Mouse (Mus musculus) liver, embryonic 16.5 days (tissue): ENCODE results near the gene Panx2. TPM values are rescaled to one million over a fixed set of nuclear protein-coding genes. Genes with fewer than 3 reads are reported as not detected.

Experiments
- ATAC-seq: fragments of 200-750 bp; cut with Nextera tagmentation; 2 replicates; pipeline ENCODE4 v1.8.0; 2017; ENCODE audit warnings: low read depth, mild to moderate bottlenecking, moderate number of reproducible peaks, moderate library complexity
- H3K27ac ChIP-seq: fragments of 300-500 bp; sonication (generic); 2 replicates; pipeline ENCODE4 v1.5.1; 2014; ENCODE audit warnings: mild to moderate bottlenecking, low read length
- H3K27me3 ChIP-seq: fragments of 300-500 bp; sonication (generic); 2 replicates; pipeline ENCODE4 v1.6.1; 2014; ENCODE audit warnings: low read depth, low read length, mixed read lengths; ENCODE audit not compliant: control insufficient read depth, insufficient read depth
- H3K36me3 ChIP-seq: fragments of 300-500 bp; sonication (generic); 2 replicates; pipeline ENCODE4 v1.6.1; 2014; ENCODE audit warnings: mild to moderate bottlenecking; ENCODE audit not compliant: control insufficient read depth, insufficient read depth
- H3K4me1 ChIP-seq: fragments of 300-500 bp; sonication (generic); 2 replicates; pipeline ENCODE4 v1.6.1; 2014; ENCODE audit warnings: low read depth, low read length, mixed read lengths; ENCODE audit not compliant: control insufficient read depth
- H3K4me2 ChIP-seq: fragments of 300-500 bp; sonication (generic); 2 replicates; pipeline ENCODE4 v1.6.1; 2014; ENCODE audit warnings: low read depth, low read length, mixed read lengths
- H3K4me3 ChIP-seq: fragments of 300-500 bp; sonication (generic); 2 replicates; pipeline ENCODE4 v1.5.1; 2014; ENCODE audit warnings: low read depth, mild to moderate bottlenecking, low read length
- H3K9ac ChIP-seq: fragments of 300-500 bp; sonication (generic); 2 replicates; pipeline ENCODE4 v1.6.1; 2014; ENCODE audit warnings: low read depth, low read length
- H3K9me3 ChIP-seq: fragments of 300-500 bp; sonication (generic); replicated peaks from 2 replicates; pipeline ENCODE4 v1.6.1; 2016; ENCODE audit warnings: low read length; ENCODE audit not compliant: control insufficient read depth
- WGBS: fragments of 180-500 bp; shearing (Covaris S2); extraction: QIAGEN DNeasy Blood & Tissue Kit; methylation state at CpG from one replicate; pipeline ENCODE4 v1.1.7; 2014; ENCODE audit not compliant: insufficient replicate concordance; 5-methylcytosine and 5-hydroxymethylcytosine counted together
- polyA plus RNA-seq: library from polyadenylated mRNA; unstranded; fragments of >200 nt; fragmentation: Nextera tagmentation; extraction: Ambion mirVana; gene quantifications from 2 replicates; pipeline ENCODE4 v1.2.1, GENCODE M21; 2015

Gene Panx2
- polyA plus RNA-seq, 1 experiment from 2014 or later = not detected

DNA sequence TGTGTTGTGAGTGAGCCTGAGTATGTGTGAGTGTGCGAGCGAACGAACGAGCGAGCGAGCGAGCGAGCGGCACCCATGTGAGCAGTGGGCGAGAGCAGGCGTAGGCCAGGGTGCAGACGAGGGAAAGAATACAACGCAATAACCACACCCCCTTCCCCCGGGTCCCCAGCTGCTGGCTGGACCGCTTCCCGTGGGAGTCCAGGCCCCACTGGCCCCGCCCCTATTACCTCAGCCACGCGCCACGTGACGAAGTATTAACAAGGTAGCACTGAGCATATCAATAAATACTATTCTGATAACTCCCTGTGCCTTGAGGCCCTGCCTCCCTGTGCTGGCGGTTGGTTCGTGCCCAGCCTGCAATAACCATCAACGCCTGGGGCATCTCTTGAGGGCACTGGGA is 11.1 kb downstream of the Panx2 start:
- H3K4me3 ChIP-seq = no peak overlapping the region
- WGBS = 72% methylated on average over 24 of the region's 24 CpGs

DNA sequence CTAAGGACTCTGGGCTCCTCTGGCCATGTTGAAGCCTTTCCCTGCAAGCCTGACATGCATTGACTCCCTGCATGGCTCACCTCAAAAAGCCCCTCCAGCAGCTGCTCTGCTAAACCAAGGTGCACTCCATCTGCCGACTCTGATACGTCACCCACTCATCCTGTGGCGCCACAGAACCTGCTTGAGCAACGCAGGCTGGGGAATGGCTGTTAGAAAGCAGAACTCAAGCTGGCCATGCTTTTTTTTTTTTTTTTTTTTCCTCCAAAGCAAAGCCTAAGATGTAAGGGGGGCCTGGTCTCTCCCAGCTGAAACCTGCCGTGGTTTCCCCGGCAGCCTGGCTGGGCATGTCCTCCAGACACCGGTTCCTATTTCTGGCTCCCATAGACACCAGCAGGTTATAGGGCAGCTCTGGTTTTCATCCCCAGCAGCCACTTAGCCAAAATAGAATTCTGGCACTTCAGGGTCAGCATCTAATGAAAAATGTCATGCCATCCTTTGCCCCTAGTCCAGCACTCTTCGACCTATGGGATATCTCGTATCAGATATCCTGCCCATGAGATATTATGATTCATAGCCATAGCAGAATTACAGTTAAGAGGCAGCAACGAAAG is 14.6 kb downstream of the Panx2 start:
- peaks cover 24% of the 10 kb centered on the region for H3K4me1 ChIP-seq
- no peak for ATAC-seq
- H3K36me3 ChIP-seq = no peaks in the 10 kb centered on the region
- H3K9me3 ChIP-seq = no peaks in the 10 kb centered on the region
- H3K27ac ChIP-seq = no peak overlapping the region
- WGBS = 44% methylated on average over 10 of the region's 10 CpGs
- H3K27me3 ChIP-seq = peaks cover 8% of the 10 kb centered on the region
- no peak overlapping the region for H3K4me2 ChIP-seq
- H3K4me3 ChIP-seq = no peak overlapping the region
- no peak overlapping the region for H3K9ac ChIP-seq

More for the DNA sequence above, 11.1 kb downstream of the Panx2 start:
- Histone ChIP-seq H3K27me3 (peaks cover 42% of the 10 kb centered on the region), H3K27ac (no peak overlapping the region), H3K4me1 (peaks cover 6% of the 10 kb centered on the region), H3K9me3 (no peaks in the 10 kb centered on the region), H3K9ac (no peak overlapping the region), H3K4me2 (no peak overlapping the region), H3K36me3 (no peaks in the 10 kb centered on the region)
- ATAC-seq = no peak

DNA sequence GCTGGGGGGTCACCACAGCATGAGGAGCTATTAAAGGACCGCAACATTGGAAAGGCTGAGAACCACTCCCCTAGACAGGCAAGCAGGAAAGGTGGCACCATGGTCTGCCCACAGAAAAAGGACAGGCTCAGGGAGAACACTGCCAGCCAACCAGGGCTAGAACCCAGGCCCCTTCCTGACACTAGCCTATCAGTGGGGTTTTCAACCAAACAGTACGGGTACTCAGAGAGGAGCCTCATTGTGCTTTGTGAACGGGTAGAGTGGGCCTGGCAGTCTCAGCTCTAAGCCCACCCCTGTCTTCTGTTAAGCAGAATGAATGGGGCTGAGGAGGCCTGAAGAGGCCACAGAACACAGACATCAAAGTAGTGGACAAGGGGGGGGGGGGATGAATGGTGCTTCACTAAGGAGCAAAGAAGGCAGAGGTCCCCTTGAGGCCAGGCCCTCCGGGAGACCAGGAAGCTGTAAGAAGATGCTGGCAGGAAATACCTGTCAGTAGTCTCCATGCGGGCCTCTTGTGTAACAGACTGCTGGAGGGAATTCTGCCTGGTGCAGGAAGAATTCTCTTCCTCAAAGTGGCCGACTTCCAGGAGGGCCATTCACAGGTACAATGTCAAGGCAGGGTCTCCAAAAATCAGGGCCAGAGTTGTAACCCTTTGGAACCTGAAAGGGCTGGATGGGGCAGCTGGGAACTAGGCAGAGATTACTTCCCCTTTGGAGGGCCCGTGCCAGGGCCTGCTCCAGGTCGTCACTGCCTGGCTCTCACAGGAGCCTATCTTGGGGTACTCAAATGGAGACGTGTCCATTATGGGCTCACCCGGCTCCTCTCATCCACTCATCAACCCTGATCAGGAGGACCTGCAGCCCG is 15.3 kb downstream of the Panx2 start, which contains the start of gene Trabd:
Gene Trabd, plus strand, starts transcription at position 512 of the 865 bp plus-strand sequence.
- ATAC-seq = no peak
- Histone ChIP-seq H3K4me2 (peak within 1 kb of the TSS; percentile 95), H3K27ac (peak within 1 kb of the TSS; percentile 78), H3K4me1 (peaks cover 24% of the 10 kb centered on the region), H3K4me3 (peak within 1 kb of the TSS; percentile 81), H3K27me3 (peaks cover under 1% of the 10 kb centered on the region; the same call in 1 of the 2 replicates), H3K9ac (peak within 1 kb of the TSS; percentile 79), H3K36me3 (no peaks in the 10 kb centered on the region), H3K9me3 (no peaks in the 10 kb centered on the region)
- WGBS = 32% methylated on average over 11 of the region's 11 CpGs

DNA sequence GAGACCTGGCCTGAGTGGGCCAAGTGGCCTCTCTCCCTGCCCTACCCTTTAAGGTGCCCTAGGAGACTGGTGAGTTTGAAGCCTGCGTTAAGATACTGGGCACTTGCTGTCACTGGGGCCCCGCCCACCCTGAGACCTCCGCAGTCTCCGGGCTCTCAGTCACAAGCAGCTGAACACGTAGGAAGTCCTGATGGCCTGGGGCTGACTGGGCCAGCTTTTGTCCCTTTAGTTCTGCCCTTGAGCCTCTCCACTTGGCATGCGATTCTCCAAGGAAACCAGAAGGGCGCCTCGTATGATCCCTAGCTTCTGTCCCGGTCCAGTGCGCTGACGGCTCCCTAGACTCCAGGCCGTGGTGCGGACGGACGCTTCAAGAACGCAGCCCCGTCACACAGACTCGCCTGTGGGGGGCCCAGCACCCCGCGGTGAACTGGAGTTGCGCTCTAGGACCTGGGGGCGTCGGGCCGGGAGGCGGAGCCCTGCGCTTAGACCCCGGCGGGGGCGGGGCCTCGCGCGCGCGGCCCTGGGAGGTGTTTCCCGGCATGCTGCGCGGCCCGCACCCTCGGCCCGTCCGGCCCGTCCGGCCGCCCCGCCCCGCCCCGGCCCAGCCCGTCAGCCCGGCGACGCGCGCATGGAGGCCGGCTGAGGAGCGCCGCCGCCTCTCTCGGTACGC is 16.1 kb downstream of the Panx2 start:
- Histone ChIP-seq H3K4me3 (peak overlapping the region; percentile 81), H3K9ac (peak overlapping the region; percentile 79), H3K27ac (peak overlapping the region; percentile 78), H3K36me3 (no peaks in the 10 kb centered on the region), H3K27me3 (no peaks in the 10 kb centered on the region; the same call in 1 of the 2 replicates), H3K4me1 (peaks cover 24% of the 10 kb centered on the region), H3K9me3 (no peaks in the 10 kb centered on the region), H3K4me2 (peak overlapping the region; percentile 95)
- peak; percentile 91 for ATAC-seq
- WGBS = under 1% methylated on average over 53 of the region's 59 CpGs

DNA sequence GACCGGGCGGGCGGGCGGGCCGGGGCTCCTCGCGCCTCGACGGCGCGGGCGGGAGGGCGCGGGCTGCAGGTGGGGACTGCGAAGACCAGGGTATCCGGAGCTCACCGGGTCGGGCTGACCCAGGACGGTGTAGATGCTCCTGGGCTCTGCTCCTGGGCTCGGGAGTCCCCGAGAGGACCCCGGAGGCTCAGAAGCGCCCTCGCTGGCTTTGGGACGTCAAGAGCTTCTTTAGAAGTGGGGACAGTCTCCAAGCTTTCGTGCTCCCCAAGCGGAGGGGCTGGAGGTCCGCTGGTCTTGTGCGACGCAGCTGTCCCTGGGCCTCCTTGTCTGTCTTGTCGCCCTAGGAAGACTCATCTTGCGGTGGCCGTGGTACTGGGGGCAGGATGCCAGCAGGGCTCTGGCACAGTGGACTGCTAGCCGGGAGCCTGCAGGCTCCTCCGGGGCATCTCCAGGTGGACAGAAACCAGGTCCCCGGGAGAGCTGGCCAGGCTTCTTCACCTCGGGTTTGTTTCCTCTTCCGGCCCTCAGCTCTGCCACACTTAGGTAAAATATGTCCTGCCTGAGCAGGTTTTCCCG is 16.7 kb downstream of the Panx2 start:
- Histone ChIP-seq H3K27me3 (no peaks in the 10 kb centered on the region; the same call in 1 of the 2 replicates), H3K4me3 (peak overlapping the region; percentile 81), H3K4me2 (peak overlapping the region; percentile 95), H3K27ac (peak overlapping the region; percentile 10), H3K4me1 (peaks cover 24% of the 10 kb centered on the region), H3K36me3 (no peaks in the 10 kb centered on the region), H3K9ac (peak overlapping the region; percentile 79), H3K9me3 (no peaks in the 10 kb centered on the region)
- under 1% methylated on average over 33 of the region's 39 CpGs for WGBS
- peak; percentile 14 for ATAC-seq

DNA sequence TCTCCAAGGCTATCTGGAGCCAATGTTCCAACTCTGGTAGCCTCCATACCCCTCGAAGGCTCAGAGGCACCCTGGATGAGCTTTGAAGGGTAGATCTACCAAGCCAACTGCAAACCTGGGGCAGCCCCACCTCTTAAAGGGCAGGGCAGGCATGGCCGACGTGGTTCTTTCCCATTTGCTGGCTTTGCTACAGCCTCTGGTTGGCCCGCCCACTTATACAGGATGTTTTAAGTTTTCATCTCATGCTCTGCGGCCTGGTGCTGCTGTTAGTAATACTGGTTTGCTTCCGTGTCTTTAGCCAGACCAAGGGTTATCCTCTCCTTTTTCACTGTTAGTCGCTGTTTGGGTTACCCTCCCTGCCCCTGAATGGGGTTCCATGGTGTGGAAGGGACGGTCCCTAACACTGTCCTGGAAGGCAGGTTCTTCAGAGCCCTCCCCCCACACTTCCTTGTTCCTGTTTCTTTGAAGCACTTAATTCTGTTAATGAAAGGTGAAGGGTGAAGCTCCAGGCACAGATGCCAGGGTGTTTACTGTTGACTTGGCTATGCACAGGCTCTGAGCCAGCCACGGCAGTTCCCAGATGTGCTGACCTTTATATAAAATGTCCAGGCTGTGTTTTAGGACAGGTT is 18.8 kb downstream of the Panx2 start:
- Histone ChIP-seq H3K27me3 (no peaks in the 10 kb centered on the region), H3K4me3 (peak overlapping the region; percentile 45), H3K36me3 (peaks cover 4% of the 10 kb centered on the region; the same call in 1 of the 2 replicates), H3K9me3 (no peaks in the 10 kb centered on the region), H3K4me2 (peak overlapping the region; percentile 95), H3K4me1 (peaks cover 24% of the 10 kb centered on the region), H3K9ac (peak overlapping the region; percentile 40), H3K27ac (no peak overlapping the region)
- peak; percentile 39; the same call in 1 of the 2 replicates for ATAC-seq
- 20% methylated on average over 9 of the region's 9 CpGs for WGBS

DNA sequence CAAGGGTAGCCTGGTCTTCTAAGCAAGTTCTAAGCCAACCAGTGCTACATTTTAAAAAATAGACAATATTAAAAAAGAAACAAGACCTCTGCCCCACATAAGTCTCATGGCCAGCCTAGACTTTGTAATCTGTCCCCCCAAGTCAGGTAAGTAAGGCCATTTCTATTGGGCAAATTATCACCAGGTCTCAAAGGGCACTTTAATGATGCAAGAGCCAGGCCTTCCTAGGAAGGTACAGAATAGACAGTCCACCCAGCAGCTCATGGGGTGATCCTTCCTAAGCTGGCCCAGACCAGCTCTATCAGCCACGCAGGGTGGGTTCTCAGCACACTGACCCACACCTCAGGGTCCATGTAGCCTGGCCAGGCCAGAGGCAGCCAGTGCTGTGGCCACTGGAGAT is 24.4 kb downstream of the Panx2 start:
- H3K27ac ChIP-seq = no peak overlapping the region
- ATAC-seq = peak; percentile 26; the same call in 1 of the 2 replicates

DNA sequence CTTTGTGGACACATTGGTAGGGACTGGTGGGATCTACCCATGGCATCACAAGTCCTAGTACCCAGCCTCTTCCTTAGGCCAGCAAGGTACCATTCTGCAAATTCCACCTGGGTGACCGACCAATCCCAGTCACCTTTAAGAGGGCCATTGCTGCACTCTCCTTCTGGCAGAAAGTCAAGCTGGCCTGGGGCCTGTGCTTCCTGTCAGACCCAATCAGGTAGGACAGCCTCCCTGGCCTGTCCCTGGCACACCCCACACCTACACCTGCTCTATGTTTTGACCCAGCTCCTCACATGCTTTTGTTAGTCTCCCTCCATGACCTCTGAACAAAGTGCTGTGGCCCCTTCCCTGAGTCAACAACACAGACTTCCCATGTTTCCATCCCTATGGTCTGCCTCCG is 25.3 kb downstream of the Panx2 start:
- Histone ChIP-seq H3K4me3 (no peak overlapping the region), H3K27me3 (no peaks in the 10 kb centered on the region), H3K36me3 (peaks cover 4% of the 10 kb centered on the region; the same call in 1 of the 2 replicates), H3K9me3 (no peaks in the 10 kb centered on the region), H3K4me1 (peaks cover 9% of the 10 kb centered on the region), H3K27ac (no peak overlapping the region), H3K9ac (no peak overlapping the region), H3K4me2 (no peak overlapping the region)
- WGBS = 75% methylated on average over 2 of the region's 2 CpGs
- no peak for ATAC-seq

More for the DNA sequence above, 24.4 kb downstream of the Panx2 start:
- Histone ChIP-seq H3K4me3 (no peak overlapping the region), H3K27me3 (no peaks in the 10 kb centered on the region), H3K4me1 (peaks cover 6% of the 10 kb centered on the region), H3K9me3 (no peaks in the 10 kb centered on the region), H3K4me2 (no peak overlapping the region), H3K9ac (no peak overlapping the region), H3K36me3 (peaks cover 4% of the 10 kb centered on the region; the same call in 1 of the 2 replicates)
- WGBS = 71% methylated on average over 1 of the region's 1 CpGs
